Mouse (Mus musculus) brain, embryonic 14.5 days (tissue): Measurements from ENCODE around the gene Mettl3.

Experiments used
- CTCF ChIP-seq: fragments of 200-500 bp; IDR thresholded peaks from 2 replicates; pipeline ENCODE4 v1.5.1; 2012; ENCODE audit warnings: inconsistent platforms, mild to moderate bottlenecking, moderate library complexity, borderline replicate concordance; ENCODE audit not compliant: insufficient read depth, insufficient read length; ENCODE audit errors: extremely low read depth
- POLR2A ChIP-seq: fragments of 200-500 bp; IDR thresholded peaks from 2 replicates; pipeline ENCODE4 v1.6.1; 2012; ENCODE audit warnings: mild to moderate bottlenecking, inconsistent platforms, borderline replicate concordance; ENCODE audit not compliant: poor library complexity, insufficient read depth, insufficient read length, severe bottlenecking; ENCODE audit errors: extremely low read depth

- no peak for TF ChIP-seq CTCF
- no peak for TF ChIP-seq POLR2A
Measured at GRCm38 (mm10) chr14:52272781-52273180, 32.1 kb downstream of the Mettl3 start.
